Mouse (Mus musculus): ENCODE data around the gene Fam83f. TPM values are rescaled to one million over a fixed set of nuclear protein-coding genes. Genes with fewer than 3 reads are reported as not detected.

The Fam83f gene
- total RNA-seq (2023), result 0.33 TPM

DNA sequence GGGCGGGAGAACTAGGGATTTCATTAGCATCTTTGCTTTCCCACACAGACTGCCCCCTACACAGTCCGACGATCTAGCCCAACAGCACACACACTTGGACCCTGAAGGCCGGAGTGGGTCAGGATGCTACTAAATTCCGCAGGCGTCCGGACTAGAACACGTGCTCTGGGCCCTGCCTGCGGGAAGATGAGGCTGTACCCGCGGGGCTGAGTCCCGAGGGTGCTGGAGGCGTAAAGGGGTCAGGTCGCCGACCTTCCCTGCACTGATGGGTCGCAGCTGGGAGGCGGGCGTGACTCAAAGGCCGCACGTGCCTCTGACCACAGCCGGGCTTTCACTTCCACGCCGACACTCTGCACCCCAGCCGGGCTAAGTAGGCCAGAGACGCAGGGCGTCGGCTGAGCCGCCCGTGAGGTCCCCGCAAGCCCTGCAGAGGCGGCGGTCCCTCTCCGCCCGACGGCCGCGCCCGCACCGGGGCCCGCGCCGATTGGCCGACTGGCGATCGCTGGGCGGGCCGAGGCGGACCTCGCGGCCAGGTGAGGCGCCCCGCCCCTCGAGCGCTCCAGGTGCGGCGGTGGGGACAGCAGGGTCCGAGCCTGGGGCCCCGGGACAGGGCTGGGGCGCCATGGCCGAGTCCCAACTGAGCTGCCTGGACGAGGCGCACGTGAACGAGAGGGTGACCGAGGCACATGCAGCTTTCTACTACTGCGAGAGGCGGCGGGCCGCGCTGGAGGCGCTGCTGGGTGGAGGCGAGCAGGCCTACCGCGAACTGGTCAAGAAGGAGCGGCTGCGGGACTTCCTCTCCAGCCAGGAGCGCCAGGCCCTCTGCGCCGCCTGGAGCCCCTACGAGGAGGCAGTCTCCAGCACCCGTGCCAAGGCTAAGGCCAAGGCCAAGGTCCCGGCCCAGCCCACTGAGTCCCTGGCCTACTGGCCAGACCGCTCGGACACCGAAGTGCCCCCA is at the start of gene Fam83f:
TSS of gene Fam83f (plus strand) at position 553 of the 958 bp plus-strand sequence.

DNA sequence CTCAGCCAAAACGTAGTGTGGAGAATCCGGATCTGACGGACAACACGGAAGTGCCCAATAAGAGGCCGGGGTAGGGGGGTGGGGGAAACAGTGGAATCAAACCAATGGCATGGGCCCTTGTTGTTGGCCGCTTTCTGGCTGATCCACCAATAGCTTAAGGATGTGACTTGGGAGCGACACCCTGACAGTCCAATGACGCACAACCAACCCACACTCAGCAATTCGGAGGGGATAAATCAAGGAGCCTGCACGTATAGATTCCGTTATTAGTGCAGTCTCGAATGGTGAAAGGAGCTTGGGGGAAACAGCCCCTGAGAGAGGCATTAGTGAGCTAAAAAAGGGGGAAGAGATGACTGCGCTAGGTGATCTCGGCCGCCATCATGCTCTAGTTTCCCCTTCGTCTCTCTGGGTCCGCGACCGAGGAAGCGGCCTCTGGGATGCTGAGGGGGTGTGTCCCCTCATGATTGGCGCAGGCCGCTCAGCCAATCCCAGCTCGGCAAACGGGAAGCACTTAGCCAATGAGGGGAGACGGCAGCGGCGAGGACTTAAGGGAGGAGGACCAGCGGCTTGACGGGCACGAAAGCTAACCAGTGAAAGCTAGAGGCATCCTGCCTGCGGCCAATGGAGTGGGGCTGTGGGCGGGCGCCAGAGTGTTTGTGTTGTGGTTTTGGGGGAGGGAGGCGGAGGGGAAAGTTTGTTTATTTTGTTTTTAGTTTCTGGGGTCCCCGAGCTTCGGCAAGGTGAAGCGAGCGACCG is 39.1 kb downstream of the Fam83f start, which contains the start of gene Tnrc6b:
TSS of gene Tnrc6b (plus strand) at position 706 of the 756 bp plus-strand sequence.

Other genes starting within 250 kb of the Fam83f start
- 0.86 TPM for gene Enthd1, start 106.7 kb upstream of the Fam83f start, total RNA-seq (2023)
- 476 TPM for gene Grap2, start 99.3 kb upstream of the Fam83f start, total RNA-seq (2023)
- 277 TPM for gene Tnrc6b, start 39.5 kb downstream of the Fam83f start, total RNA-seq (2023)

Measured in CD4-positive naive resting alpha-beta T cell, adult 57 days (primary cell).